Mouse (Mus musculus) CH12.LX (cell line): ENCODE results near the gene Rpn1. TPM values are rescaled to one million over a fixed set of nuclear protein-coding genes. Genes with fewer than 3 reads are reported as not detected.

Experiments
- DNase-seq: peaks from one replicate; pipeline ENCODE4 v3.0.0-alpha.2; 2013; ENCODE audit errors: extremely low read depth
- H3K27ac ChIP-seq: 2 replicates; pipeline ENCODE4 v1.5.1; 2012; ENCODE audit warnings: low read depth, mild to moderate bottlenecking, control low read depth, moderate library complexity; ENCODE audit not compliant: insufficient read depth
- H3K27me3 ChIP-seq: replicated peaks from 2 replicates; pipeline ENCODE3; 2012; ENCODE audit warnings: inconsistent platforms
- H3K36me3 ChIP-seq, 2 experiments: replicated peaks in 1 of 2; 2 replicates each; pipeline versions ENCODE3 to v1.6.1; 2012; ENCODE audit warnings: inconsistent platforms in 1 of 2, low read length in 1 of 2, mild to moderate bottlenecking in 1 of 2, mixed read lengths in 1 of 2, moderate library complexity in 1 of 2; ENCODE audit not compliant: control insufficient read depth in 1 of 2, insufficient read depth in 1 of 2
- H3K4me1 ChIP-seq, 2 experiments: 2 replicates each; pipeline ENCODE4 v1.6.1; 2012; ENCODE audit warnings: inconsistent platforms in 1 of 2, moderate library complexity in 1 of 2; ENCODE audit not compliant: insufficient read depth in 2 of 2, control insufficient read depth in 1 of 2
- H3K4me2 ChIP-seq: 2 replicates; pipeline ENCODE4 v1.6.1; 2012; ENCODE audit warnings: low read depth, mild to moderate bottlenecking, control low read depth; ENCODE audit not compliant: poor library complexity, insufficient read depth, severe bottlenecking
- H3K4me3 ChIP-seq, 3 experiments: fragments of 150-350 bp in 1 of 3; sonication (generic) in 1 of 3; replicated peaks in 1 of 3; 2 replicates each; pipeline versions ENCODE3 to v1.5.1; 2011 to 2012; ENCODE audit warnings: low read depth in 2 of 3, low read length in 2 of 3, mild to moderate bottlenecking in 2 of 3, moderate library complexity in 2 of 3, control low read depth in 1 of 3, improper control_type of control experiment in 1 of 3, inconsistent platforms in 1 of 3, mixed read lengths in 1 of 3; ENCODE audit not compliant: poor library complexity in 1 of 3
- H3K79me2 ChIP-seq: replicated peaks from 2 replicates; pipeline ENCODE4 v1.6.1; 2012; ENCODE audit warnings: mild to moderate bottlenecking, moderate library complexity; ENCODE audit not compliant: control insufficient read depth, poor library complexity, insufficient read depth, severe bottlenecking; ENCODE audit errors: extremely low read depth
- H3K9ac ChIP-seq: 2 replicates; pipeline ENCODE4 v1.6.1; 2012; ENCODE audit warnings: low read depth, mild to moderate bottlenecking, control low read depth, moderate library complexity; ENCODE audit not compliant: insufficient read depth
- H3K9me3 ChIP-seq: replicated peaks from 2 replicates; pipeline ENCODE3; 2012; ENCODE audit warnings: low read length, inconsistent platforms, mixed read lengths
- BHLHE40 ChIP-seq: IDR thresholded peaks from 2 replicates; pipeline ENCODE4 v1.6.1; 2011; ENCODE audit warnings: mild to moderate bottlenecking, low read depth, low read length, improper control_type of control experiment
- CTCF ChIP-seq, 2 experiments: IDR thresholded peaks in 1 of 2; conservative IDR thresholded peaks in 1 of 2; 2 replicates each; pipeline ENCODE4 v1.5.1; 2011 to 2012; ENCODE audit warnings: low read depth in 2 of 2, low read length in 2 of 2, improper control_type of control experiment in 1 of 2, inconsistent platforms in 1 of 2, mild to moderate bottlenecking in 1 of 2, moderate library complexity in 1 of 2
- ELF1 ChIP-seq: IDR thresholded peaks from 2 replicates; pipeline ENCODE4 v1.6.1; 2014; ENCODE audit warnings: low read depth, mild to moderate bottlenecking, inconsistent platforms, low read length, improper control_type of control experiment
- EP300 ChIP-seq: IDR thresholded peaks from 2 replicates; pipeline ENCODE4 v1.6.1; 2011; ENCODE audit warnings: low read length, improper control_type of control experiment
- HCFC1 ChIP-seq: IDR thresholded peaks from 2 replicates; pipeline ENCODE4 v1.6.1; 2012; ENCODE audit warnings: low read depth, mild to moderate bottlenecking, inconsistent platforms, low read length, improper control_type of control experiment
- MAFK ChIP-seq: IDR thresholded peaks from 2 replicates; pipeline ENCODE4 v1.6.1; 2011; ENCODE audit warnings: low read length, improper control_type of control experiment; ENCODE audit not compliant: insufficient replicate concordance
- MAX ChIP-seq: IDR thresholded peaks from 2 replicates; pipeline ENCODE4 v1.6.1; 2011; ENCODE audit warnings: low read length, improper control_type of control experiment
- MAZ ChIP-seq: IDR thresholded peaks from 2 replicates; pipeline ENCODE4 v1.6.1; 2012; ENCODE audit warnings: low read depth, mild to moderate bottlenecking, inconsistent platforms, low read length, improper control_type of control experiment, moderate library complexity
- MEF2A ChIP-seq: IDR thresholded peaks from 2 replicates; pipeline ENCODE4 v1.6.1; 2014; ENCODE audit warnings: low read depth, mild to moderate bottlenecking, inconsistent platforms, low read length, improper control_type of control experiment, borderline replicate concordance
- MXI1 ChIP-seq: IDR thresholded peaks from 2 replicates; pipeline ENCODE4 v1.6.1; 2011; ENCODE audit warnings: mild to moderate bottlenecking, low read depth, low read length, improper control_type of control experiment
- NRF1 ChIP-seq: IDR thresholded peaks from 2 replicates; pipeline ENCODE4 v1.6.1; 2014; ENCODE audit warnings: low read depth, mild to moderate bottlenecking, inconsistent platforms, low read length, improper control_type of control experiment, moderate library complexity
- PAX5 ChIP-seq: IDR thresholded peaks from 2 replicates; pipeline ENCODE4 v1.6.1; 2012; ENCODE audit warnings: low read length, inconsistent platforms, mixed read lengths
- POLR2A ChIP-seq: IDR thresholded peaks from 2 replicates; pipeline ENCODE4 v1.6.1; 2011; ENCODE audit warnings: low read depth, mild to moderate bottlenecking, improper control_type of control experiment, low read length
- POLR2AphosphoS2 ChIP-seq: IDR thresholded peaks from 2 replicates; pipeline ENCODE4 v1.6.1; 2011; ENCODE audit warnings: low read depth, low read length, improper control_type of control experiment
- RCOR1 ChIP-seq: conservative IDR thresholded peaks from 2 replicates; pipeline ENCODE4 v1.6.1; 2012; ENCODE audit warnings: low read depth, mild to moderate bottlenecking, inconsistent platforms, low read length, improper control_type of control experiment
- SMC3 ChIP-seq: IDR thresholded peaks from 2 replicates; pipeline ENCODE4 v1.6.1; 2011; ENCODE audit warnings: low read depth, low read length, improper control_type of control experiment
- TBP ChIP-seq: conservative IDR thresholded peaks from 2 replicates; pipeline ENCODE4 v1.6.1; 2011; ENCODE audit warnings: low read depth, low read length, improper control_type of control experiment
- ZC3H11A ChIP-seq: IDR thresholded peaks from 2 replicates; pipeline ENCODE4 v1.6.1; 2012; ENCODE audit warnings: low read depth, mild to moderate bottlenecking, inconsistent platforms, low read length, improper control_type of control experiment
- ZKSCAN1 ChIP-seq: IDR thresholded peaks from 2 replicates; pipeline ENCODE4 v1.6.1; 2012; ENCODE audit warnings: low read depth, inconsistent platforms, low read length, improper control_type of control experiment, borderline replicate concordance
- ZNF384 ChIP-seq: IDR thresholded peaks from 2 replicates; pipeline ENCODE4 v1.6.1; 2012; ENCODE audit warnings: low read depth, low read length, improper control_type of control experiment, inconsistent platforms
- dilution Hi-C: fragments of 300-500 bp; cut with MboI; formaldehyde crosslinking; loops from 2 replicates; pipeline ENCODE4 v1.14.3; 2020; ENCODE audit warnings: low sequenced_read_pairs; ENCODE audit not compliant: extremely low pct_unique_long_range_greater_than_20kb, extremely low pct_ligation_motif_present
- in situ Hi-C: fragments of 300-500 bp; cut with MboI; formaldehyde crosslinking; loops from 3 replicates; pipeline ENCODE4 v1.14.3; 2019; ENCODE audit warnings: low sequenced_read_pairs, low pct_ligation_motif_present, low pct_unique_long_range_greater_than_20kb, mixed read lengths
- polyA plus RNA-seq: library from polyadenylated mRNA; unstranded; fragments of >175 nt; gene quantifications from 2 replicates; pipeline ENCODE4 v1.2.1, GENCODE M21; 2012; ENCODE audit warnings: low read depth; ENCODE audit not compliant: insufficient read length
- total RNA-seq, 2 experiments: library from RNA; depleted of rRNA; stranded (reverse); fragments of 300-350 nt in 1 of 2; fragments of >200 nt in 1 of 2; gene quantifications; 2 replicates each; pipeline ENCODE4 v1.2.3; 2012 to 2014

Rpn1 gene
- total and polyA plus RNA-seq, 3 experiments: 260 to 366 (median 339) TPM

GRCm38 (mm10) chr6:88102096-88102495 is 17.8 kb downstream of the Rpn1 start:
- Histone ChIP-seq H3K4me3 (no peak overlapping the region), H3K27ac (no peak overlapping the region), H3K9ac (no peak overlapping the region), H3K9me3 (no peaks in the 10 kb centered on the region), H3K79me2 (no peaks in the 10 kb centered on the region), H3K4me2 (no peak overlapping the region), H3K27me3 (no peaks in the 10 kb centered on the region), H3K36me3 (peaks cover 71 to 100% of the 10 kb centered on the region in 2 experiments), H3K4me1 (no peaks in the 10 kb centered on the region)
- in situ Hi-C loops (loop anchor here (25.0 kb wide), 1 partner anchor 785 kb away; the partner anchor contains the start of genes Mcm2 and Podxl2), dilution Hi-C loops (no loop called here)
- no peak for DNase-seq
- TF ChIP-seq ELF1 (no peak), MEF2A (no peak), MAZ (no peak), PAX5 (no peak), SMC3 (no peak), TBP (no peak), CTCF (conservative IDR thresholded peaks at IDR 0.05 in 1 of 2, IDR thresholded peaks at IDR 0.05 in 1 of 2; ENCODE audit: low read depth in 2 of 2, low read length in 2 of 2) (no peak), NRF1 (no peak), RCOR1 (no peak), MAFK (no peak), HCFC1 (no peak), ZKSCAN1 (no peak), ZC3H11A (no peak), EP300 (no peak), ZNF384 (no peak)

- no peak for DNase-seq
- H3K4me3 ChIP-seq: no peak overlapping the region
Measured at GRCm38 (mm10) chr6:88105783-88106611, 21.7 kb downstream of the Rpn1 start.

More at GRCm38 (mm10) chr6:88105783-88106611, 21.7 kb downstream of the Rpn1 start:
- Histone ChIP-seq H3K9me3 (no peaks in the 10 kb centered on the region), H3K79me2 (no peaks in the 10 kb centered on the region), H3K36me3 (peaks cover 37 to 64% of the 10 kb centered on the region in 2 experiments), H3K9ac (no peak overlapping the region), H3K27me3 (no peaks in the 10 kb centered on the region), H3K4me1 (no peaks in the 10 kb centered on the region), H3K27ac (no peak overlapping the region), H3K4me2 (no peak overlapping the region)
- dilution Hi-C loops (no loop called here), in situ Hi-C loops (loop anchor here (25.0 kb wide), 1 partner anchor 781 kb away; the partner anchor contains the start of genes Mcm2 and Podxl2)
- no peak for TF ChIP-seq MXI1
- TF ChIP-seq BHLHE40: no peak
- peak; percentile 19; the same call in 1 of the 2 replicates for TF ChIP-seq POLR2A
- TF ChIP-seq POLR2AphosphoS2: no peak
- TF ChIP-seq PAX5: no peak
- no peak for TF ChIP-seq SMC3
- TF ChIP-seq EP300: no peak
- no peak for TF ChIP-seq MAX
- no peak for TF ChIP-seq MAZ
- TF ChIP-seq CTCF (conservative IDR thresholded peaks at IDR 0.05 in 1 of 2, IDR thresholded peaks at IDR 0.05 in 1 of 2; ENCODE audit: low read depth in 2 of 2, low read length in 2 of 2): peak in 1 of 2 experiments; percentile 58; a peak in 2 of 4 replicates
- TF ChIP-seq ZC3H11A: no peak
